ENCODE assay signal across 14 mouse cellular contexts in genomic region chr7:77966658-77967057, GRCm38 (mm10).
"Had no signal": no experiment of that assay in that cellular context is flagged by ENCODE, and none has a peak within 500 bp of the region (broad histone marks: within the 10 kb centered on the region; RNA-seq: fewer than 3 reads in every experiment).

No protein-coding gene starts in this region.

- H3K27me3 ChIP-seq: kidney, embryonic 15.5 days; limb, embryonic 15.5 days; liver, embryonic 12.5 days; midbrain, embryonic 15.5 days; neural tube, embryonic 13.5 days had no signal

- DNase-seq: kidney, postnatal 36 days; layer of hippocampus, adult 9-11 months; layer of hippocampus, postnatal 36 days; lung, embryonic 14.5 days; lung, postnatal 10 days; lung, postnatal 4 days; right cerebral cortex, adult 18-20 months; right cerebral cortex, postnatal 25 days had no signal

- H3K4me3 ChIP-seq: kidney, embryonic 15.5 days; limb, embryonic 15.5 days; liver, embryonic 12.5 days; midbrain, embryonic 15.5 days; neural tube, embryonic 13.5 days had no signal

- H3K27ac ChIP-seq: kidney, embryonic 15.5 days; limb, embryonic 15.5 days; liver, embryonic 12.5 days; midbrain, embryonic 15.5 days; neural tube, embryonic 13.5 days had no signal

- H3K9me3 ChIP-seq: kidney, embryonic 15.5 days; limb, embryonic 15.5 days; liver, embryonic 12.5 days; midbrain, embryonic 15.5 days; neural tube, embryonic 13.5 days had no signal

- H3K9ac ChIP-seq: kidney, embryonic 15.5 days; limb, embryonic 15.5 days; liver, embryonic 12.5 days; lung, embryonic 14.5 days; midbrain, embryonic 15.5 days; neural tube, embryonic 13.5 days had no signal

- H3K4me1 ChIP-seq: kidney, embryonic 15.5 days; limb, embryonic 15.5 days; liver, embryonic 12.5 days; midbrain, embryonic 15.5 days; neural tube, embryonic 13.5 days had no signal

- ATAC-seq: liver, embryonic 12.5 days; midbrain, embryonic 15.5 days had no signal

- H3K36me3 ChIP-seq: kidney, embryonic 15.5 days; limb, embryonic 15.5 days; liver, embryonic 12.5 days; midbrain, embryonic 15.5 days; neural tube, embryonic 13.5 days had no signal

- H3K4me2 ChIP-seq: kidney, embryonic 15.5 days; limb, embryonic 15.5 days; liver, embryonic 12.5 days; lung, embryonic 14.5 days; midbrain, embryonic 11.5 days; midbrain, embryonic 15.5 days; neural tube, embryonic 13.5 days had no signal
